Mouse (Mus musculus): ENCODE data around the gene Marc1.

Marc1 gene

DNA sequence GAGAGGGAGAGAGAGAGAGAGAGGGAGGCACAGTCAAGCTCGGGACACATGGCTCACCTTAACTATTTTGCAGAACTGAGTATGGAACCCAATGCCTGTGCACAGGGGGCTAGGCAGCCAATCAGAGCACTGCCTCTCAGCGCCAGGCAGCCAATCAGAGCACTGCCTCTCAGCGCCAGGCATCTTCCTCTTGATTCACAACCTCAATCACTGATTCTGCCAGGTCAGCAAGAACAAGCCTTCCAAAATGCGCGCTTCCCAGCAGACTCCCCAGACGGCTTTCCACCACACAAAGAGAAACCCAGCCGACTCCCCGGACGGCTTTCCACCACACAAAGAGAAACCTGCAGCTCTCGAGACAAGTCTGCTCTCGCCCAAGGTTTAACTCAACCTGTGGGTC is 11.6 kb upstream of the Marc1 start:
- no peak for DNase-seq (ENCODE audit: low read depth, low spot score)

DNA sequence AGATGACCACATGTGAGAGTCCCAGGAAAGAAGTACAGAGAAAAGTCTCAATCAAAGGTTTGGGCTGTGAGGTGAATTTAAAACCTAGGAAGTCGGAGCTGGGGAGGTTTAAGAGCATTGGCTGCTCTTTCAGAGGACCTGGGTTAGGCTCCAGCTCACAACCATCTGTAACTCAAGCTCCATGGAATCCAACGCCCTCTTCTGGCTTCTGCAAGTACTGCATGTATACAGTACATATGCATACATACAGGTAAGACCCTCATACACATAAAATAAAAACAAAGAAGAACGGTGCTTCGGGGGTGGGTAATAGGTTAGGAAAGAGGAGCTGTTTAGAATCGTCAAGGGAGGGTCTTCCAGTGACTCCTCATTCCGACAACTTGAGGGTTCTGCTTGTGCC is 6.7 kb upstream of the Marc1 start:
- no peak for DNase-seq (ENCODE audit: low read depth, low spot score)

DNA sequence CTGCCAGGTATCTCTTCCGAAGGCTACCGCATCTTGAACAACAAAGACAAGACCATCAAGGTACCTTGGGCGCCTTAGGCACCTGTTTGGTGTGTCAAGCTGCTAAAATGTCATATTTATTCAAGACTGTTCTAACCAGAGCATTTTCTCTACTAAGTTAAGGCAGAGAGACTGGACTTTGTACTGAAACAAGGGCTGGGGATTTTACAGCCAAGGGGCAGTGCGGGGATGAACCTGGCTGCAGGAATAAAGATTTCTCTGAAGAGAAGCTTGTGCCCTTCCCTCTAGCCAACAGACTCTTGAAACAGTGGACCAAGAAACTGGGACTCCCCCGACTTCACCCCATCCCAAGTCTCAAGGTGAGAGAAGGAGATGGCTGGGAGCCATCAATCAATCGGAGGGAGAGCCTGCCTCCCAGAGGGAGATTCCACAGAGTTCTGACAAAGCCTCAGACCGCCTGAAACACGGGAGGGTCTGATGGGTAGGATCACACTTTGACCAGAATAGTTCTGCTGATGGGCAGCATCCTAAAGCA is 670 bp upstream of the Marc1 start:
- DNase-seq (ENCODE audit: low read depth, low spot score), result no peak

DNA sequence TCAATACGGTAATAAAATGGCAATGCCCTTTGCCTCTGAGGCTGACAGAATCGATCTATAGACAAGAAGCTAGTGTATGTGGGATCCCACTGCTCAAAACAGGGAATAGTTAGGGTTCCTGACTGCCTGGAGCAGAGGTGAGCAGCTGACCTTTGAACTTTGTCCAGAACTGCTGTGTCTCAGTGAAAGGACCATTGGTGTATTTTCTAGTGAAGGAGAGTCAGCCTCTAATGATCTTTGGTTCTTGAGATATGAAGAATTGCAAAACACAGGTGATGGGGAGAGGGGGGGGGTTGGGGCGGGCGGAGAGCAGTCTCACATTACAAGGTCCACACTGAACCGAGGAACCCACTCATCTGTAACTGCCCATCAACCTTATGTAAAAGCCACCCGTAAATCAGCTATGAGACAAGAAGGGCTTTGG is 1.5 kb downstream of the Marc1 start:
- no peak for DNase-seq (ENCODE audit: low read depth, low spot score)

DNA sequence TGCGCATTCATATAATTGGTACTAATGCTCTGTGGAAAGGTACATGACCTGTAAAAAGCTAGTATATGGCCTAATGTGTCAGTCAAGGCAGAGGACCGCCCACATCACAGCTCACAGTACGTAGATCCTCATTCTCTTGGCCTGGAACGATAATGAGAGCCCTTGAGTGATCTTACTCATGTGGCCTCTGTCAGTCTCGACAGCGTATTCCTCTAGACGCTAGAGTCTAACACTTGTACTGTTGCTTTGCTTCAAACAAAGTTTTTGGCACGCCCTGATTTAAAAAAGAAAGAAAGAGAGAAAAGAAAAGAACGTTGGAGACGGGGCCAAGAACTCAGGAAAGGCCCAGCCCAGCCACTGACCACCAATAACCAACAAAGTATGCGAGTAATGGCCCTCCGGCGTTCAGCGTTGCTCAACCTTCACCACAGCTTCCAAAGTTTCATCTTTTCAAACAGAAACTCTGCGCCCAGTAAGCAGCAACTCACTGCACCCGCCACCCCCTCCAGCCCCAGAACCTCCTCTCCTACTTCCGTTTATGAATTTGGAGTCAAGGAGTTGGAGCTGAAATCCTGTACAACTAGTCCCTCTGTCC is 2.6 kb downstream of the Marc1 start:
- DNase-seq (ENCODE audit: low read depth, low spot score), result no peak

DNA sequence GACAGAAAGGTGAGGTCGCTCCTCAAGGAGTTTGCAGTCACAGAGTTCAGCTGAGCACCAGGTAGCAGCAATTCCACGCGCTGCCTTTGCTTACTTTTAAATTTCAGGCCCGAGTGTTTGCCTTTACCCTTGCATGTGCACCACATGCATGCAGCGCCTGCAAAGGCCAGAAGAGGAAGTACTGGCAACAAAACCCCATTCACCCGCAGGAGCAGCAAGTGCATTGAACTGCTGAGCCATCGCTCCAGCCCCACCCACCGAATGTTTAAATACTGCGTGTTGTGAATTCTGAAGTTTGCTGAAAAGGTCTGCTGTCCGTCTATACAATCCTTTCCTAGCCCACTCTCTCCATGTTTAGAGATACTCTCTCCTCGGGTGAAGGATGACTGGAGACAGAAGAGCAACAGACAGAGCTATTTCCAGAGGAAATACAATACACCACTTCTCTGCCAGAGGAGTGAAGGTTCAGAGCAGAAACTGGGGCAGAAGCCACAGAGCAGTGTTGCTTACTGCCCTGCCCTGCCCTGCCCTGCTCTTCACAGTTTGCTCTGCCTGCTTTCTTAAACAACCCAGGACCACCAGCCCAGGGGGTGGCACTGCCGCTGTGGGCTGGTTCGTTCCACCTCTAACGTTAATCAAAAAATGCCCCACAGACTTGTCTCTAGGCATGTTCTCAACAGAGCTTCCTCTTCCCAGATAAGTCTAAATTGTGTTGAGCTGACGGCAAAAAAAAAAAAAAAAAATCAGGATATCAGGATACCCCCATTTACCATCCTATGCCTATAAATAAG is 3.3 kb downstream of the Marc1 start:
- DNase-seq (ENCODE audit: low read depth, low spot score), result no peak

DNA sequence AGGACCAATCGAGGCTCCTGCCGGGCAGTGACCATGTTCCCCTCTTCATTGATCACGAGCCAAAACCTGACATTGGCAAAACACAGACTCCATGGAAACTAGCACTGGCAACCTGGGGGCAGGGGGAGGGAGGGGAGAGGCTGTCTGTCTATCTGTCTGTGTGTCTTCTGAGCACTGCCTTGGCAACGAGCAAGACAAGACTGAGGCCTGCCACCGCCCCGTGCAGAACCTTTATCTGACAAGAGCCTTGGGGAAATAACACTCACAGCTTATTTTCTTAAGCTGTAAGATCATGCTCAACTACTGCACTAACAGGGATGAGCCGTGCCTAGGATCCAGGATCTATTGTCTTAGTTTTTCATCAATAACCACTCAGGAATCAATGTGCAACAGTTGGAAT is 4.0 kb downstream of the Marc1 start:
- no peak for DNase-seq (ENCODE audit: low read depth, low spot score)

DNA sequence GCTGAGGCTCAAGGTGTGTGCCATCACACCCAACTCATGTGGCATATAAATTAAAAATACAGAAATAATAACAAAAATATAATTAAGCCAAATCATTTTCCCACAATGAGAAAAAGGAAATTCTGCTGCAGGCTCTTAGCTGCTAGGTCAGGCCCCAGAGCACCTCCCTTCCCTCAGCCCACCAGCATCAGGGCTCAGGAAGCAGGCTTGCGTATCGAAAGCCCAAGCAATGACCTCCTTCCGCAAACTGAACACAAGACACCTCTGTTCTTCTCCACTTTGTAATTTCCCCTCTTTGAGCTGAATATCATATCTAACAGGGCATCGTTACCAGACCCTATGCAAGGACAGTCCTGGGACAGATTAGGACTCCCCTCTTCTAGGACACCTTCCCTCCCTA is 5.4 kb downstream of the Marc1 start:
- DNase-seq (ENCODE audit: low read depth, low spot score), result no peak

DNA sequence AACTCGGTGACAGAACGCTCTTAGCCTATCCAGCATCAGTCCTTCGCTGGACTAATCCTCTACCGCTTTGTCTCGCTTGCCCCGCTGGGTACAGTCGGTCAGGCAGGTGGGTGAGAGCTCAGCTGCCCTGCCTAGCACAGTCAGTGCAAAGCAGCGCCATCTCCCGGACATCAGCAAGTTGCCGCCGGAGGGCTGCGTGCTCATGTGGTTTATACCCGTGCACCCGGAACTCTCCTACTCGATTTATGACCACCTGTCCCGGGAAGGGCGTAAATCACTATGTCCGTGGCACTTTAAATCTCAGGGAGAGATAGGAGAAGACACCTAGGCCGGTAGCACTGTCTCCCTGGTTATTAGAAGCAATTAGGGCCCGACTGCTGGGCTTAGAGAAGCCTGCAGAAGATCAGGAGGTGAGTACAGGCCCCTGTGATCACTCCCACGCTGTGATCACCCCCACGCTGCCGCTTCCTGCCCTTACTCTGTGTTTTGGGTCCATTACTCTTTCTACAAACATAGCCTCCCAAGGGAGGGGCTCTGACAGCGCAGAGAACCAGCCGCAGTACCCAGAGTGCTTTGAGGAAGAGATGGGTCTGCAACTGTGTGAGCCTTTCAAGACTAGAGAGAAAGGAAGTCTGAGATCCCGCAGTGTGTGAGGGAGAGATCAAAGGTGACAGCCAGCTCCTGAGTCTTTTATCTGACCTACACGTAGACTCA is 17.8 kb downstream of the Marc1 start:
- no peak for DNase-seq (ENCODE audit: low read depth, low spot score)

DNA sequence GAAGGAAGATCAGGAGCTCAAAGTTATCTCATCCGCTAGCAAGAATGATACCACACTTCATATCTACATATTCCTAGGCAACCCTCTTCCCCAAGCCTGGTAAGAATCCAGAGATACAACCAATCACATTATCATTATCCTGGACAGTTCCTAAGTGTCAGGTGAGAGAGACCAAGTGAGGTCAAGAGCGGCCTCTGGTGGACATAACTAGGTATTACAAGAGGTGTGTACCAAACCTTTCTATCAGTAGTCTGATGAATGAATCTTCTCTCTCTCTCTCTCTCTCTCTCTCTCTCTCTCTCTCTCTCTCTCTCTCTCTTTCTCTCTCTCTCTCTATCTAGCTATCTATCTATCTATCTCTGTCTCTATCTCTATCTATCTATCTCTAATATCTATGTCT is 20.0 kb downstream of the Marc1 start:
- DNase-seq (ENCODE audit: low read depth, low spot score), result peak; percentile 25

DNA sequence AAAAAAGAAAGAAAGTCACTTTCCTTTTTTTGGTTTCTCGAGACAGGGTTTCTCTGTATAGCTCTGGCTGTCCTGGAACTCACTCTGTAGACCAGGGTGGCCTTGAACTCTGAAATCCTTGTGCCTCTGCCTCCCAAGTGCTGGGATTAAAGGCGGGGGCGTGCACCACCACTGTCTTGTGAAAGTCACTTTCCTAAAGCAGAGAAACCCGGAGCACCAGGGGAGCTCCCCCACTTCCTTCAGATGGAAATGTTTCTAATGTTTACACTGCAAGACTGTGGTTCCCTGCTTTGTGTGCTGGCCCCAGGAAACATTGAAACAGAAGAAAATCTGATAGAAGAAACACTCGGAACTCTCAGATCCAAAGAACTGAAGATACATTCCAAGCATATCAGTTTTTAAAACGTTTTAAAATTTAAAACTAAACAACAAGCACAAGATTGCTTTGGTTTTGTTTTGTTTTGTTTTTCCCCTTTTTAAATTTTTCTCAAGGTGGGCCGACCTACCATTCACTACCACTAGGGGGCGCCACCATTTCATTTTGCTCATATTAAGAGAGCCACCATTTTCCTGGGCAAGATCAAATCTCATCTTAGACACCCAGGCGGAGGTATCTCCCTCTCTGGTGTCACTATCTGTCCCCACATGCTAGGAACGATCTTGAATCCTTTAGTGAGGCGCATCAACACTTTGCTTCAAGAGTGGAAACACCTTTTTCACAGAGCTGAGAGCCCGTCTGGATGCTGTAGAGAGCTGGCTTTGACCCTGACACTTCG is 24.5 kb downstream of the Marc1 start:
- no peak for DNase-seq (ENCODE audit: low read depth, low spot score)

DNA sequence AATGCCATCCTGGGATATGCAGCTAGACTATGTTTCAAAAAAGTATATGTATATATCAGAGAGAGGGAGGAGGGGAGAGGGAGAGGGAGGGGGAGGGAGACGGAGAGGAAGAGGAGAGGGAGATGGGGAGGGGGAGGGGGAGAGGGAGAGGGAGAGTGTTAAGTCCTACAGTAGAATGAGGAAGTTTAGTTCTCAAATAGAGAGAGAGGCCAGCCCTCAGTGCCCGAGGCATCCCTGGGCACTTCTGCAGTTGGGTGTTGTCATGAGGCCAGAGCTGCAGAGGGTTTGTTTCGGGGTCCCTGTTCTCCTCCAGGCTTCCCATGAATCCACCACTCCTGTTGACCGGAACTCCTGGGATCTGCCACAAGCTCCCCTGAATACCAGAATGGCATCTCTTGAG is 27.5 kb downstream of the Marc1 start:
- no peak for DNase-seq (ENCODE audit: low read depth, low spot score)

DNA sequence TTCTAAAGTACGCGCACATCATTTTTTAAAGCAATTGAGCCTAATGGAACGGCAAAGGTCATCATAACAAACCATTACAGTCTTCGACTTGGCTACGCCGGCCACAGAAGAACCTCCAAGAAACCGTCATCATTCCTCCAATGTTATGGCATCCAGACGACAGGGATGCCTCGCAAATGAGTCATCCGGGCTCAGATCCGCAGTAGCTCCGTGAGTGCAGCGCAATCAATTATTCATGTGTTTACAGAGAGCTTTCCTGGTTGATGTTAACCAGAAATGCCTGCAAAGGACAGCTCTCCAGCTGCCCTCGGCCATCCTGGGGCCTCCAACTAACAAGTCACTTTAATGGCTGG is 29.0 kb downstream of the Marc1 start:
- DNase-seq (ENCODE audit: low read depth, low spot score), result no peak

DNA sequence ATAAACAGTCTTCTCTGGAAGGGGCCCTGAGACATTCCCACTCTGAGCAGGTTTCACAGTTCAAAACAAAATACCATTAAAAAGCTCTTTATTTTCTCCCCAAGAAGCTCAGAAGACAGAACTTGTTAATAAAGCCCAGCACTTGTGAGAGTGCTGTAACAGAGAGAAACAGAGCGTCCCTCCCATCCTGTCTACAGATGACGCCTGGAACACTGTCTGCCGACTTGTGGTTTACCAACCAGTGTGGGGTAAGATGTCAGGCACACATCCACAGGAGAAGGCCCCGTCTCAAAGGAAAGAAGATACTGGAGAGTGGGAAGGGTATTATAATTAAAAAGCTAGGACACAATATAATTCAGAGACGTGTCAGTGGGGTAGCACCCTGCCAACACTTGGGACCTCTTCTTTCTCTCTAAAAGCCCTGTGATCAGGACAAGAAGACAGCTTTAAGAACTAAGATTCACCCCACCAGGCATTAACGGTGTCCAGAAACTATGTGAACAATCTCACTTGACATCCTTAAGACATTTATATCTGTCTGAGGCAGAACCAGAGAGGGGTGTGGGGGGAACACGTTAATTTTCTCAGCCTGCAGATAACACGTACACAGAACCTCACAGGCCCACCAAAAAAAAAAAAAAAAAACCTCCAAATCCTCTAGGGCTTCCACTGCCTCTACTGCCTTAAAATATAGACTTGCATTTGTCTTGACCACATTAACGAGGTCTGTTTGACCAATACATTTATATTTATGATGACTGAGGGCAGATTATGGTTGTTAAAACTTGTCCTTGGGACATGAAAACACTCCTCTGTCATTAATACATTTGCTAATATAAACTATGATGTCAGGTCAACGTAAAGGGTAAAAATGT is 29.6 kb downstream of the Marc1 start:
- no peak for DNase-seq (ENCODE audit: low read depth, low spot score)

DNA sequence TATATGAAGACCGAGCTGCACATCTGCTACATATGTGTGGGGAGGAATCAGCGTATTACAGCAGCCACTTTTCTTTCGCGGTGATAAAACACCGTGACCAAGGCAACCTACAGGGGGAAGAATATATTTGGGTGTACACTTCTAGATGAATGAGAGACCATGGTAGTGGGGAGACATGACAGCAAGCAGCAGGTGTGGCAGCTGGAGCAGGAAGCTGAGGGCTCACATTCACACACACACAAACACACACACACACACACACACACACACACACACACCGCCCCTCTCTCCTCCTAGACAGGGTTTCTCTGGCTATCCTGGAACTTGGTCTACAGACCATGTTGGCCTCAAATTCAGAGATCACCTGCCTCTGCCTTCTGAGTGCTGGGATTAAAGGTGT is 33.0 kb downstream of the Marc1 start:
- no peak for DNase-seq (ENCODE audit: low read depth, low spot score)

DNA sequence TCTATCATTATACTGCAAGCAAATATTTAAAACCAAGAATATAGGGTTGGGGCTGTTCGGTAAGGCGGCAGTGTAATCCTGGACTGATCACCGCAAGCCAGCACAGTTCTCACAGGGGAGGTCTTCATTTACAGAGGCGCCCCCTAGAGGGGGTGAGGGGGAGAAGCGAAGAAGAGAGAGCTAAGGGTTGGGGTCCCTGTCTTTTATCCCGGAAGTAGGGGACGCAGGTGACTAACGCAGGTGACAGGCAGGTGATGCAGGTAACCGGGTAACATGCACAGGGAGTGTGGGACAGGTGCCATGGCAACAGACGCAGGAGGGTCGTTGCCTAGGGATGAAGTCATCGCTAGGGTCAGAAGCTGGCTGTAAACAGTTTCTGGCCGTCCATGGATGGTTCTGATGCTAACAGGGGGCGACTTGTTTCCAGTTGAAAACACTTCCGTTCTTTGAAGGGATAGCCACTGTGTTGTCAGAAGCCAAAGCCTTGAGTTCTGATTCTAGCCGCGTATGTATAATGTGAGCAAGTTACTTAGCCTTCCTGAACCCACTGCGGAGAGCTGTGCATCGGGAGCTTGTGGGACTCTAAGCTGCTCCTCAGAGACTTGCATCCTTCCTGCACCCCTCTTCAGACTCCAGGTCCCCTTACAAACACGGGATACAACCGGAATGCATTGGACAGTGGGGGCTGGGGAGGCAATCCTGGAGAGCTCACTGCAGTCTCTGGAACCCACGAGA is 33.9 kb downstream of the Marc1 start:
- DNase-seq (ENCODE audit: low read depth, low spot score), result no peak

DNA sequence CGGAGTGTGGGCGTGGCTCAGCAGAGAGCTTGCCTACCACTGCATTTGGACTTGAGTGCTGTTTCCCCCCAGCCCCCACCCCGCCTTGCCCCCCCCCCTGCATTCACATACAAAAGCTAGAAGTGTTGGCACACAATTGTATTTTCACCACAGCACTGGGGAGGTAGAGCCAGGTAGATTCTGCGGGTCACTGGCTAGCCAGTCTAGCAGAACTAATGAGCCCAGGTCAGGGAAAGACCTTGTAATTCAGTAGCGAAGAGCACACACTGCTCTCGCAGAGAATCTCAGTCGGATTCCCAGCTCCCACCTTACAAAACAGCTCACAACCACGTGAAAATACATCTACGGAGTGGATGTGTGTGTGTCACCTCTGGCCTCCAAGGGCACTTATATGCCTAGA is 35.8 kb downstream of the Marc1 start:
- DNase-seq (ENCODE audit: low read depth, low spot score), result no peak

DNA sequence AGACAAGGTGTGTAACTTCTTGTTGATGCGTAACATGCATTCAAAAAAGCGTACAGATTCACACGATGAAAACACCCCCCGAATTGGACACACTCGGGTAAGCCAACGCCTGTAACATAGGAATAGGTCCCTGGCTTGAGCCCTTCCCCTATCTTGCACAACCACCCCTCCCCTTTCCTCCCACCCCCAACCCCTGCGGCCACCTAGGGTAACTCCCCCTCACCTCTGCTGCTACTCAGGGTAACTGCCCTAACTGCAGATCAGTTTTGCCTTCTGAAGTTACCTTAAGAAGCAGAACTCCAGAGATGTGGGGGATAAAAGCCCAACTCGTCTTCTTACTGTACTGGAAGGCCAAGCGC is 39.2 kb downstream of the Marc1 start:
- no peak for DNase-seq (ENCODE audit: low read depth, low spot score)

DNA sequence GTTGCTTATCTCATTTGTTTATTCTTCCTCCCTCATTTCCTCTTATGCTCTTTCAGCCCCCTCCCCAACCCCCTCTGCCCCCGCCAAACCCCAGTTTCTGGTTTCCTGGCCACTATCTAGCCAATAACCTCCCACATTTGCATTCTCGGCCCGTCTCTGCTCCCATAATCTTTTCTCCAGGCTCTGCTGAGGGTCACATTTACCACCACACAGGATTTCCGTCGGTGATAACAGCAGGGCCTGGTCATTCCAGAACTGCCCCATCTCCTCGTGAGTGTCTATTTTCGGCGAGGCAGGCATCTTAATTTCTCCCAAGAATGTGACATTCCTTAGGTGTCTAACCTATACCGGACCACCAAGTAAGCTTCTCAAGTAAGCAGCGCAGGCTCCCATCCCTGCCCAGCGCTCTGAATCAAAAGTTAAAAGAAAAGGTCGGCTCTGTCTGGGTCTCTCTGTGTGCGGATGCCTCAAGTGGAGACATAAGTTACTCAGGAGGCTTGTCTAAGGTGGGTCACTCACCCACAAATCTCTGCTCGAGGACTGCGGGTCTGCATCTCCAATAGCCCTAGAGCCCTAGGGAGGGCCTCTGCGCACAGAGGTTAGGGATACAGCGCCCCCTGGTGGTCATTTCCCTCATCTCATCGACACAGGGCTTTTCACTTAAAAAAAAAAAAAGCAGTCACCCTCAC is 39.8 kb downstream of the Marc1 start:
- no peak for DNase-seq (ENCODE audit: low read depth, low spot score)

DNA sequence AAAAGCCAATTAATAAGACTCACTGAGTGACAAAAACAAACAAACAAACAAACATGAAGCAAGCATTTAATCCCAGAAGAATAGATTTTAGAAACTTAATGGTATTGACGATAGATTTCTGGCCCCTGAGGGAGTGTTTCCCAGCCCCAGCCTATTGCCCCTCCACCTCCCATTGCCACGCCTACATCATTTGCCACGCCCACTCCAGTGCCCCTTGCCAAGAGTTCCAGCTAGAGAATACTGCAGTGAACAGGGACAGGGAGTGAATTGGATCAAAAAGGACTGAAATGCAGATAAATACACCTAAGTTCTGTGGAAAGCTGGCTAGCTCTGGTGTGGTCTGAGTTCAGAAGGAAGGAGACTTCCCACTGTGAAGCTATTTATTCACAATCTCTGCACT is 47.2 kb downstream of the Marc1 start:
- no peak for DNase-seq (ENCODE audit: low read depth, low spot score)

All from retina, adult 2 months (tissue).